ENCODE assay signal across 8 mouse cellular contexts in genomic region chr4:102977778-102978321, GRCm38 (mm10). TPM values are rescaled to one million over a fixed set of nuclear protein-coding genes. Genes with fewer than 3 reads are reported as not detected.
DNase-seq lines count a peak whose midpoint lies in the region; ATAC-seq and TF ChIP-seq lines count a peak whose summit lies in the region.
"Had no signal": no experiment of that assay in that cellular context is flagged by ENCODE, and none has a peak within 500 bp of the region (broad histone marks: within the 10 kb centered on the region; RNA-seq: fewer than 3 reads in every experiment).

No protein-coding gene starts in this region.

- no peak for ATAC-seq in lung, embryonic 15.5 days (ENCODE audit: borderline replicate concordance, extremely low read depth, low FRiP score, low TSS enrichment)
- ATAC-seq in forebrain, embryonic 13.5 days: no peak
- ATAC-seq in limb, embryonic 14.5 days (ENCODE audit: low FRiP score, low read depth): no peak
- ATAC-seq in stomach, embryonic 16.5 days (ENCODE audit: insufficient read depth, low FRiP score): no peak

- H3K9me3 ChIP-seq in lung, embryonic 15.5 days: no peaks in the 10 kb centered on the region
- no peaks in the 10 kb centered on the region for H3K9me3 ChIP-seq in forebrain, embryonic 13.5 days (replicated peaks)
- H3K9me3 ChIP-seq in limb, embryonic 14.5 days (ENCODE audit: control insufficient read depth, low read length): no peaks in the 10 kb centered on the region
- H3K9me3 ChIP-seq in stomach, embryonic 16.5 days (replicated peaks; ENCODE audit: control insufficient read depth, low read length): no peaks in the 10 kb centered on the region; the same call in 1 of the 2 replicates

- peak overlapping the region; percentile 66 for H3K4me2 ChIP-seq in lung, embryonic 15.5 days
- H3K4me2 ChIP-seq in forebrain, embryonic 13.5 days: peak overlapping the region; percentile 54
- H3K4me2 ChIP-seq in limb, embryonic 14.5 days (replicated peaks; ENCODE audit: low read depth, low read length, severe bottlenecking): peak overlapping the region; percentile 48
- H3K4me2 ChIP-seq in stomach, embryonic 16.5 days (ENCODE audit: low read depth, low read length): peak overlapping the region; percentile 51

- no peak for DNase-seq in lung, postnatal 25 days (ENCODE audit: low spot score)
- DNase-seq in limb, embryonic 14.5 days (ENCODE audit: low spot score): no peak
- DNase-seq in layer of hippocampus, adult 9-11 months: no peak
- no peak for DNase-seq in cerebellum, adult 11 months

- 8% methylated on average over 16 of the region's 16 CpGs for WGBS in lung, embryonic 15.5 days
- WGBS in forebrain, embryonic 13.5 days: 11% methylated on average over 16 of the region's 16 CpGs
- WGBS in limb, embryonic 14.5 days: 6% methylated on average over 16 of the region's 16 CpGs
- WGBS in stomach, embryonic 16.5 days: 10% methylated on average over 16 of the region's 16 CpGs

- TF ChIP-seq POLR2A in limb, embryonic 14.5 days (IDR thresholded peaks at IDR 0.05; ENCODE audit: borderline replicate concordance, extremely low read depth, insufficient read depth, insufficient read length): no peak

- H3K9ac ChIP-seq in lung, embryonic 15.5 days: no peak overlapping the region
- no peak overlapping the region for H3K9ac ChIP-seq in forebrain, embryonic 13.5 days
- H3K9ac ChIP-seq in limb, embryonic 14.5 days (ENCODE audit: low read depth, low read length, severe bottlenecking): no peak overlapping the region
- H3K9ac ChIP-seq in stomach, embryonic 16.5 days (ENCODE audit: low read length): no peak overlapping the region

- 0 out of 2 replicates have a peak overlapping the region, but pooled peaks have one; percentile 11 for H3K4me3 ChIP-seq in lung, embryonic 15.5 days
- 0 out of 2 replicates have a peak overlapping the region, but pooled peaks have one; percentile 17 for H3K4me3 ChIP-seq in forebrain, embryonic 13.5 days
- peak overlapping the region; percentile 26 for H3K4me3 ChIP-seq in limb, embryonic 14.5 days (replicated peaks; ENCODE audit: low read length)
- H3K4me3 ChIP-seq in stomach, embryonic 16.5 days (replicated peaks; ENCODE audit: low read length): peak overlapping the region; percentile 3; the same call in 1 of the 2 replicates
- H3K4me3 ChIP-seq: erythroblast, embryonic 14.5 days had no signal

- H3K27me3 ChIP-seq in lung, embryonic 15.5 days: peaks cover 5% of the 10 kb centered on the region; the same call in 1 of the 2 replicates
- H3K27me3 ChIP-seq in forebrain, embryonic 13.5 days: peaks cover 55% of the 10 kb centered on the region
- no peaks in the 10 kb centered on the region for H3K27me3 ChIP-seq in limb, embryonic 14.5 days (ENCODE audit: control insufficient read depth, insufficient read depth, low read length)
- H3K27me3 ChIP-seq in stomach, embryonic 16.5 days (ENCODE audit: control insufficient read depth, insufficient read depth, low read length): peaks cover 7% of the 10 kb centered on the region

- no peaks in the 10 kb centered on the region for H3K36me3 ChIP-seq in lung, embryonic 15.5 days
- no peaks in the 10 kb centered on the region for H3K36me3 ChIP-seq in forebrain, embryonic 13.5 days (ENCODE audit: poor library complexity, severe bottlenecking)
- no peaks in the 10 kb centered on the region for H3K36me3 ChIP-seq in limb, embryonic 14.5 days (ENCODE audit: control insufficient read depth, insufficient read depth, low read length)
- no peaks in the 10 kb centered on the region for H3K36me3 ChIP-seq in stomach, embryonic 16.5 days (ENCODE audit: control insufficient read depth, insufficient read depth, low read length)

- H3K27ac ChIP-seq in lung, embryonic 15.5 days: no peak overlapping the region
- H3K27ac ChIP-seq in forebrain, embryonic 13.5 days: no peak overlapping the region
- H3K27ac ChIP-seq in limb, embryonic 14.5 days (replicated peaks; ENCODE audit: low read depth, low read length): no peak overlapping the region
- H3K27ac ChIP-seq in stomach, embryonic 16.5 days (ENCODE audit: low read length): no peak overlapping the region

- H3K4me1 ChIP-seq in lung, embryonic 15.5 days: peaks cover 8% of the 10 kb centered on the region
- peaks cover 23% of the 10 kb centered on the region for H3K4me1 ChIP-seq in forebrain, embryonic 13.5 days
- H3K4me1 ChIP-seq in limb, embryonic 14.5 days (ENCODE audit: control insufficient read depth, insufficient read depth, low read length): peaks cover 11% of the 10 kb centered on the region
- H3K4me1 ChIP-seq in stomach, embryonic 16.5 days (ENCODE audit: control insufficient read depth, insufficient read depth, low read length): peaks cover 6% of the 10 kb centered on the region; the same call in 1 of the 2 replicates

RNA-seq across cellular contexts. Expression of gene Tctex1d1, which starts 0.6 kb away (rescaled TPM):
- 0.90 and 0.98 TPM in 2 replicates for polyA plus RNA-seq in lung, embryonic 15.5 days (2015; fragmentation: Nextera tagmentation; extraction: Ambion mirVana)
- 0.56 and 1.9 TPM in 2 replicates for polyA plus RNA-seq in forebrain, embryonic 13.5 days (2015; fragmentation: Nextera tagmentation; extraction: Ambion mirVana)
- polyA plus RNA-seq in limb, embryonic 14.5 days (2012; rRNA removed): 0.12 and 0.30 TPM in 2 replicates
- 0.56 and 0.59 TPM in 2 replicates for polyA plus RNA-seq in limb, embryonic 14.5 days (2014; fragmentation: Nextera tagmentation; extraction: Ambion mirVana)
- polyA plus RNA-seq in stomach, embryonic 16.5 days (2015; fragmentation: Nextera tagmentation; extraction: Ambion mirVana): 1.8 and 2.0 TPM in 2 replicates
- polyA plus RNA-seq: erythroblast, embryonic 14.5 days had no signal

RNA-seq across cellular contexts. Expression of gene Insl5, which starts 48.8 kb away (rescaled TPM):
- polyA plus RNA-seq in lung, embryonic 15.5 days (2015; fragmentation: Nextera tagmentation; extraction: Ambion mirVana): 0.30 TPM in 1 of 2 replicates, not detected in the other
- polyA plus RNA-seq in forebrain, embryonic 13.5 days (2015; fragmentation: Nextera tagmentation; extraction: Ambion mirVana): 0.43 TPM in 1 of 2 replicates, not detected in the other
- 0.52 and 1.0 TPM in 2 replicates for polyA plus RNA-seq in limb, embryonic 14.5 days (2012; rRNA removed)
- polyA plus RNA-seq in limb, embryonic 14.5 days (2014; fragmentation: Nextera tagmentation; extraction: Ambion mirVana): not detected in 2 replicates
- polyA plus RNA-seq in stomach, embryonic 16.5 days (2015; fragmentation: Nextera tagmentation; extraction: Ambion mirVana): not detected in 2 replicates
- polyA plus RNA-seq: erythroblast, embryonic 14.5 days had no signal
